Mouse (Mus musculus): ENCODE measurements at regions not wholly inside any gene's neighbourhood (a gene's known extent, or its start where the extent isn't known, plus 50 kb on each side); places are given as distances from the start of the nearest gene placed in this dataset.

GRCm38 (mm10) chr14:100792094-100792493 lies 408.0 kb downstream of the Prr30 start:
- no peaks in the 10 kb centered on the region for H3K36me3 ChIP-seq (ENCODE audit: control insufficient read depth)
- no peaks in the 10 kb centered on the region for H3K9me3 ChIP-seq (ENCODE audit: control insufficient read depth, low read length)
- TF ChIP-seq GATA1 (IDR thresholded peaks at IDR 0.05; ENCODE audit: low read length) (no peak), TAL1 (IDR thresholded peaks at IDR 0.05; ENCODE audit: low read length) (no peak)
- no peaks in the 10 kb centered on the region for H3K27me3 ChIP-seq (ENCODE audit: control insufficient read depth)
- no peak overlapping the region for H3K4me3 ChIP-seq (replicated peaks)
- H3K4me1 ChIP-seq (ENCODE audit: control insufficient read depth), result no peaks in the 10 kb centered on the region

GRCm38 (mm10) chr14:100781882-100782281 lies 418.2 kb downstream of the Prr30 start:
- TF ChIP-seq TAL1 (IDR thresholded peaks at IDR 0.05; ENCODE audit: low read length) (no peak), GATA1 (IDR thresholded peaks at IDR 0.05; ENCODE audit: low read length) (no peak)
- Histone ChIP-seq H3K9me3 (ENCODE audit: control insufficient read depth, low read length) (no peaks in the 10 kb centered on the region; the same call in 1 of the 2 replicates), H3K36me3 (ENCODE audit: control insufficient read depth) (no peaks in the 10 kb centered on the region), H3K4me3 (replicated peaks) (no peak overlapping the region), H3K4me1 (ENCODE audit: control insufficient read depth) (no peaks in the 10 kb centered on the region), H3K27me3 (ENCODE audit: control insufficient read depth) (no peaks in the 10 kb centered on the region)

GRCm38 (mm10) chr14:100753951-100754350 lies 446.2 kb downstream of the Prr30 start:
- no peak for TF ChIP-seq GATA1 (IDR thresholded peaks at IDR 0.05; ENCODE audit: low read length)
- no peak for TF ChIP-seq TAL1 (IDR thresholded peaks at IDR 0.05; ENCODE audit: low read length)
- Histone ChIP-seq H3K4me1 (ENCODE audit: control insufficient read depth) (no peaks in the 10 kb centered on the region), H3K9me3 (ENCODE audit: control insufficient read depth, low read length) (no peaks in the 10 kb centered on the region), H3K27me3 (ENCODE audit: control insufficient read depth) (no peaks in the 10 kb centered on the region), H3K4me3 (replicated peaks) (no peak overlapping the region), H3K36me3 (ENCODE audit: control insufficient read depth) (no peaks in the 10 kb centered on the region)

- Histone ChIP-seq H3K27me3 (ENCODE audit: control insufficient read depth) (no peaks in the 10 kb centered on the region), H3K4me3 (replicated peaks) (no peak overlapping the region), H3K4me1 (ENCODE audit: control insufficient read depth) (no peaks in the 10 kb centered on the region), H3K36me3 (ENCODE audit: control insufficient read depth) (no peaks in the 10 kb centered on the region), H3K9me3 (ENCODE audit: control insufficient read depth, low read length) (no peaks in the 10 kb centered on the region)
- TF ChIP-seq TAL1 (IDR thresholded peaks at IDR 0.05; ENCODE audit: low read length) (no peak), GATA1 (IDR thresholded peaks at IDR 0.05; ENCODE audit: low read length) (no peak)
Observed at GRCm38 (mm10) chr14:100752746-100753145, 447.4 kb downstream of the Prr30 start.

- H3K4me3 ChIP-seq (replicated peaks), result peak overlapping the region; percentile 17
- TF ChIP-seq GATA1 (IDR thresholded peaks at IDR 0.05; ENCODE audit: low read length) (no peak), TAL1 (IDR thresholded peaks at IDR 0.05; ENCODE audit: low read length) (no peak)
Observed at GRCm38 (mm10) chr14:100749737-100750541, 450.2 kb downstream of the Prr30 start.

GRCm38 (mm10) chr14:100735276-100735675 lies 450.8 kb upstream of the Klf12 start:
- H3K4me3 ChIP-seq (replicated peaks), result no peak overlapping the region
- H3K36me3 ChIP-seq (ENCODE audit: control insufficient read depth), result no peaks in the 10 kb centered on the region
- H3K27me3 ChIP-seq (ENCODE audit: control insufficient read depth), result no peaks in the 10 kb centered on the region
- peaks cover 5% of the 10 kb centered on the region for H3K9me3 ChIP-seq (ENCODE audit: control insufficient read depth, low read length)
- no peak for TF ChIP-seq GATA1 (IDR thresholded peaks at IDR 0.05; ENCODE audit: low read length)
- no peak for TF ChIP-seq TAL1 (IDR thresholded peaks at IDR 0.05; ENCODE audit: low read length)
- H3K4me1 ChIP-seq (ENCODE audit: control insufficient read depth), result no peaks in the 10 kb centered on the region

More at GRCm38 (mm10) chr14:100749737-100750541, 450.2 kb downstream of the Prr30 start:
- no peaks in the 10 kb centered on the region for H3K9me3 ChIP-seq (ENCODE audit: control insufficient read depth, low read length)
- no peaks in the 10 kb centered on the region for H3K36me3 ChIP-seq (ENCODE audit: control insufficient read depth)
- no peaks in the 10 kb centered on the region for H3K4me1 ChIP-seq (ENCODE audit: control insufficient read depth)
- no peaks in the 10 kb centered on the region for H3K27me3 ChIP-seq (ENCODE audit: control insufficient read depth)

- no peak overlapping the region for H3K4me3 ChIP-seq (replicated peaks)
- no peaks in the 10 kb centered on the region for H3K36me3 ChIP-seq (ENCODE audit: control insufficient read depth)
- no peak for TF ChIP-seq TAL1 (IDR thresholded peaks at IDR 0.05; ENCODE audit: low read length)
- no peaks in the 10 kb centered on the region for H3K4me1 ChIP-seq (ENCODE audit: control insufficient read depth)
- H3K9me3 ChIP-seq (ENCODE audit: control insufficient read depth, low read length), result peaks cover 6% of the 10 kb centered on the region
- H3K27me3 ChIP-seq (ENCODE audit: control insufficient read depth), result no peaks in the 10 kb centered on the region
Observed at GRCm38 (mm10) chr14:100728433-100728832, 444.0 kb upstream of the Klf12 start.

GRCm38 (mm10) chr14:100727701-100728100 lies 443.2 kb upstream of the Klf12 start:
- H3K27me3 ChIP-seq (ENCODE audit: control insufficient read depth), result no peaks in the 10 kb centered on the region
- no peak for TF ChIP-seq GATA1 (IDR thresholded peaks at IDR 0.05; ENCODE audit: low read length)
- no peak for TF ChIP-seq TAL1 (IDR thresholded peaks at IDR 0.05; ENCODE audit: low read length)
- H3K36me3 ChIP-seq (ENCODE audit: control insufficient read depth), result no peaks in the 10 kb centered on the region
- no peaks in the 10 kb centered on the region for H3K4me1 ChIP-seq (ENCODE audit: control insufficient read depth)
- H3K9me3 ChIP-seq (ENCODE audit: control insufficient read depth, low read length), result peaks cover 10% of the 10 kb centered on the region
- no peak overlapping the region for H3K4me3 ChIP-seq (replicated peaks)

- no peaks in the 10 kb centered on the region for H3K4me1 ChIP-seq (ENCODE audit: control insufficient read depth)
- H3K4me3 ChIP-seq (replicated peaks), result no peak overlapping the region
- TF ChIP-seq TAL1 (IDR thresholded peaks at IDR 0.05; ENCODE audit: low read length), result no peak
- no peak for TF ChIP-seq GATA1 (IDR thresholded peaks at IDR 0.05; ENCODE audit: low read length)
- H3K27me3 ChIP-seq (ENCODE audit: control insufficient read depth), result no peaks in the 10 kb centered on the region
- H3K9me3 ChIP-seq (ENCODE audit: control insufficient read depth, low read length), result peaks cover 16% of the 10 kb centered on the region
- no peaks in the 10 kb centered on the region for H3K36me3 ChIP-seq (ENCODE audit: control insufficient read depth)
Observed at GRCm38 (mm10) chr14:100724962-100725361, 440.5 kb upstream of the Klf12 start.
